Mouse (Mus musculus) cortical plate, adult 2 months (tissue): ENCODE results near the gene Sat2.

ENCODE experiments used
- CTCF ChIP-seq: fragments of 200-500 bp; IDR thresholded peaks from 2 replicates; pipeline ENCODE4 v1.5.1; 2011; ENCODE audit warnings: mild to moderate bottlenecking, control low read depth, low read length; ENCODE audit not compliant: insufficient read depth; ENCODE audit errors: extremely low read depth
- POLR2A ChIP-seq: fragments of 200-500 bp; IDR thresholded peaks from 2 replicates; pipeline ENCODE4 v1.6.1; 2011; ENCODE audit warnings: mild to moderate bottlenecking, low read length, control low read depth; ENCODE audit not compliant: insufficient read depth; ENCODE audit errors: extremely low read depth

GRCm38 (mm10) chr11:69665457-69665960 lies 43.7 kb downstream of the Sat2 start:
- TF ChIP-seq CTCF (no peak), POLR2A (no peak)
